Mouse (Mus musculus) liver, embryonic 18 days (tissue): Measurements from ENCODE around the gene Gmnc. TPM values are rescaled to one million over a fixed set of nuclear protein-coding genes. Genes with fewer than 3 reads are reported as not detected.

Experiments used
- polyA plus RNA-seq: library from polyadenylated mRNA; depleted of rRNA; stranded (reverse); fragments of >200 nt; gene quantifications from 2 replicates; pipeline ENCODE4 v1.2.3, GENCODE M21; 2012; rRNA removed

The Gmnc gene
- polyA plus RNA-seq, result not detected in 2 replicates

GRCm38 (mm10) chr16:26991477-26992300, at the start of gene Gmnc:
Gene Gmnc, minus strand, starts transcription at chr16:26991652.

